Comparison of ENCODE assay signal across 8 mouse cellular contexts in the genomic region with DNA sequence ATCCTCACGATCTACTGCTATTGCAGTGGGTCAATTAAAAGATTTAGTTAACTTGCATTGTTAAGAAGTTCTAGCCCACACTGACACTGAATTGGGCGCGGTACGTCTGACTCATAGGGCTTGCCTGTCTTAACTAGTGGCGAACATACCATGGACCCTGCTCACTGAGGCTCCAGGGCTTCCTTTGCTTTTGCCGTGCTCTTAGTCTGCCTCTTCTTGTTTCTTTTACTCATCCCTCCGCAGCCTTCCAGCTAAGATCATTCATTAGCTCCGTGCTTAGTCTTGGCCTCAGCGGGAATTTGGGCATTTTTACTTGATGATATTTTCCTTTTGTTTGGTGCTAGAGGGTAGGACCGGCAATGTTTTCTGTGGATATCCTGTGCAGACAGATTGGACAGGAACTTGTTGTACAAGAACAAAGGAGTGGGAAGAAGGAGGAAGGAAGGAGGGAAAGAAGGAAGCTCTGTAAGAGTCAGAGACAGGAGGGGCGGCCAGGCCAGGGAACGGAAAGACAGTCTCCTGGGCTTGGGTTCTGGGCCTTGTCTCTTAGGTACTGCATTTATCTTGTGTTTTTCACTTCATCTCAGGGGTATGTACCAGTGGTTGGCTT. TPM values are rescaled to one million over a fixed set of nuclear protein-coding genes. Genes with fewer than 3 reads are reported as not detected.
A peak's percentile ranks its signal among the peaks of the same experiment; 100 is the strongest.
DNase-seq lines count a peak whose midpoint lies in the region; ATAC-seq and TF ChIP-seq lines count a peak whose summit lies in the region.

No protein-coding gene starts in this region.

- WGBS in lung, postnatal 0 days = 41% methylated on average over 12 of the region's 12 CpGs
- 28% methylated on average over 12 of the region's 12 CpGs for WGBS in neural tube, embryonic 13.5 days
- WGBS in cerebellum, adult 2 months = 74% methylated on average over 12 of the region's 12 CpGs

- H3K4me3 ChIP-seq in lung, postnatal 0 days (ENCODE audit: low read depth, low read length) = no peak overlapping the region
- H3K4me3 ChIP-seq in bone marrow macrophage, adult 2 months (ENCODE audit: insufficient read depth, low read length) = peak overlapping the region; percentile 46
- H3K4me3 ChIP-seq in neural tube, embryonic 13.5 days = 0 out of 2 replicates have a peak overlapping the region, but pooled peaks have one; percentile 4
- H3K4me3 ChIP-seq in cerebellum, adult 2 months (replicated peaks; ENCODE audit: insufficient read depth, low read depth, low read length) = no peak overlapping the region

- peak overlapping the region; percentile 61 for H3K27ac ChIP-seq in lung, postnatal 0 days (ENCODE audit: low read length)
- peak overlapping the region; percentile 61 for H3K27ac ChIP-seq in bone marrow macrophage, adult 2 months (ENCODE audit: insufficient read depth, low read depth, low read length)
- H3K27ac ChIP-seq in neural tube, embryonic 13.5 days (replicated peaks) = peak overlapping the region; percentile 3; the same call in 1 of the 2 replicates
- no peak overlapping the region for H3K27ac ChIP-seq in cerebellum, adult 2 months (ENCODE audit: insufficient read depth, low read length)

- H3K9ac ChIP-seq in lung, postnatal 0 days (replicated peaks; ENCODE audit: low read depth) = 0 out of 2 replicates have a peak overlapping the region, but pooled peaks have one; percentile 16
- H3K9ac ChIP-seq in neural tube, embryonic 13.5 days = no peak overlapping the region

- TF ChIP-seq POLR2A in bone marrow macrophage, adult 2 months (IDR thresholded peaks at IDR 0.05; ENCODE audit: borderline replicate concordance, low read depth, low read length) = no peak
- TF ChIP-seq POLR2A in cerebellum, adult 2 months (IDR thresholded peaks at IDR 0.05; ENCODE audit: borderline replicate concordance, insufficient read depth, low read length) = no peak

- DNase-seq in lung, postnatal 0 days (ENCODE audit: low spot score) = peak; percentile 47
- DNase-seq in lung, adult 18-20 months = no peak
- peak; percentile 29 to 31 for DNase-seq in heart, postnatal 10 days
- DNase-seq in cerebellum, postnatal 4 days (ENCODE audit: low spot score in 2 of 2) = no peak
- DNase-seq in thymus, postnatal 14 days = no peak
- no peak for DNase-seq in cerebellum, adult 2 months

- H3K4me1 ChIP-seq in lung, postnatal 0 days (ENCODE audit: insufficient read depth, low read depth, low read length) = no peaks in the 10 kb centered on the region; the same call in 1 of the 2 replicates
- H3K4me1 ChIP-seq in bone marrow macrophage, adult 2 months (ENCODE audit: control insufficient read depth, insufficient read depth, low read length) = peaks cover 39% of the 10 kb centered on the region
- H3K4me1 ChIP-seq in neural tube, embryonic 13.5 days (replicated peaks) = peaks cover 54% of the 10 kb centered on the region
- H3K4me1 ChIP-seq in cerebellum, adult 2 months (ENCODE audit: control insufficient read depth, insufficient read depth, low read length) = peaks cover 14% of the 10 kb centered on the region; the same call in 1 of the 2 replicates

- intact Hi-C loops in heart, postnatal 10 days (cut with DNase I) = loop anchor here (5.0 kb wide), 1 partner anchor 60 kb away; the partner anchor contains the start of gene Abl2

- peak overlapping the region; percentile 32; the same call in 1 of the 2 replicates for H3K4me2 ChIP-seq in lung, postnatal 0 days (replicated peaks; ENCODE audit: low read depth, low read length)
- H3K4me2 ChIP-seq in neural tube, embryonic 13.5 days = peak overlapping the region; percentile 25

- no peaks in the 10 kb centered on the region for H3K36me3 ChIP-seq in lung, postnatal 0 days (ENCODE audit: insufficient read depth, low read length)
- no peaks in the 10 kb centered on the region for H3K36me3 ChIP-seq in neural tube, embryonic 13.5 days

- H3K9me3 ChIP-seq in lung, postnatal 0 days (ENCODE audit: low read length) = no peaks in the 10 kb centered on the region
- H3K9me3 ChIP-seq in neural tube, embryonic 13.5 days = no peaks in the 10 kb centered on the region

- no peaks in the 10 kb centered on the region for H3K27me3 ChIP-seq in lung, postnatal 0 days (replicated peaks; ENCODE audit: insufficient read depth, low read length)
- H3K27me3 ChIP-seq in neural tube, embryonic 13.5 days = no peaks in the 10 kb centered on the region
- H3K27me3 ChIP-seq in cerebellum, adult 2 months (ENCODE audit: control insufficient read depth, insufficient read depth, low read length) = no peaks in the 10 kb centered on the region

- peak; percentile 17; the same call in 1 of the 2 replicates for ATAC-seq in lung, postnatal 0 days
- no peak for ATAC-seq in neural tube, embryonic 13.5 days (ENCODE audit: low read depth)

- TF ChIP-seq CTCF in lung, postnatal 0 days (IDR thresholded peaks at IDR 0.05) = no peak
- TF ChIP-seq CTCF in bone marrow macrophage, adult 2 months (IDR thresholded peaks at IDR 0.05; ENCODE audit: low read depth, low read length) = no peak
- no peak for TF ChIP-seq CTCF in cerebellum, adult 2 months (IDR thresholded peaks at IDR 0.05; ENCODE audit: borderline replicate concordance, insufficient read depth, low read depth, low read length)

- TF ChIP-seq EP300 in lung, postnatal 0 days (IDR thresholded peaks at IDR 0.05) = peak; percentile 55; the same call in 1 of the 2 replicates

RNA-seq across cellular contexts. Expression of gene Tor3a, which starts 57.1 kb away (rescaled TPM):
- 36.1 and 37.8 TPM in 2 replicates for polyA plus RNA-seq in lung, postnatal 0 days (2015; fragmentation: Nextera tagmentation; extraction: Ambion mirVana)
- polyA plus RNA-seq in bone marrow macrophage, adult 2 months (2012; ENCODE audit: insufficient read depth, insufficient read length, missing spikeins) = 68.8 and 79.4 TPM in 2 replicates
- 10 to 100 TPM; 11.2 to 14.3 TPM for total RNA-seq in heart, postnatal 10 days (2021)
- 2.4 and 3.2 TPM in 2 replicates for polyA plus RNA-seq in neural tube, embryonic 13.5 days (2015; fragmentation: Nextera tagmentation; extraction: Ambion mirVana)
- polyA plus RNA-seq in cerebellum, adult 2 months (2012; rRNA removed) = 6.1 and 6.5 TPM in 2 replicates

RNA-seq across cellular contexts. Expression of gene Abl2, which starts 58.5 kb away (rescaled TPM):
- polyA plus RNA-seq in lung, postnatal 0 days (2015; fragmentation: Nextera tagmentation; extraction: Ambion mirVana) = 2.3 and 3.0 TPM in 2 replicates
- 13.4 and 16.3 TPM in 2 replicates for polyA plus RNA-seq in bone marrow macrophage, adult 2 months (2012; ENCODE audit: insufficient read depth, insufficient read length, missing spikeins)
- total RNA-seq in heart, postnatal 10 days (2021) = 10 to 100 TPM; 24.2 to 25.3 TPM
- polyA plus RNA-seq in neural tube, embryonic 13.5 days (2015; fragmentation: Nextera tagmentation; extraction: Ambion mirVana) = 5.4 and 6.1 TPM in 2 replicates
- 16.4 and 17.2 TPM in 2 replicates for polyA plus RNA-seq in cerebellum, adult 2 months (2012; rRNA removed)

Comparison
In these comparisons a context has a peak if more than half of its experiments do, and no peak if none do; other contexts are left out.
1. DNase-seq: peak in lung, postnatal 0 days (single experiment) and heart, postnatal 10 days (2 of 2); none in lung, adult 18-20 months (0 of 2), cerebellum, postnatal 4 days (0 of 2), thymus, postnatal 14 days (single experiment) and cerebellum, adult 2 months (0 of 2).
2. H3K4me3 ChIP-seq: peak in bone marrow macrophage, adult 2 months (single experiment) and neural tube, embryonic 13.5 days (single experiment); none in lung, postnatal 0 days (single experiment) and cerebellum, adult 2 months (single experiment).